Mouse (Mus musculus) liver, embryonic 14.5 days (tissue): ENCODE data around the gene Cep170. TPM values are rescaled to one million over a fixed set of nuclear protein-coding genes. Genes with fewer than 3 reads are reported as not detected.

ENCODE experiments used
- ATAC-seq: fragments of 200-750 bp; cut with Nextera tagmentation; 2 replicates; pipeline ENCODE4 v1.8.0; 2017; ENCODE audit warnings: moderate number of reproducible peaks, mild to moderate bottlenecking, moderate library complexity; ENCODE audit not compliant: insufficient read depth
- DNase-seq, 3 experiments: peaks; one replicate each; pipeline ENCODE4 v3.0.0-alpha.2; 2012 to 2013; ENCODE audit warnings: low read depth in 3 of 3, low spot score in 3 of 3
- H3K27ac ChIP-seq: fragments of 300-500 bp; sonication (generic); 2 replicates; pipeline ENCODE4 v1.5.1; 2014; ENCODE audit warnings: moderate library complexity, mild to moderate bottlenecking, control low read depth, inconsistent platforms
- H3K27me3 ChIP-seq: fragments of 300-500 bp; sonication (generic); 2 replicates; pipeline ENCODE4 v1.6.1; 2014; ENCODE audit warnings: mild to moderate bottlenecking, low read length, moderate library complexity; ENCODE audit not compliant: control insufficient read depth, insufficient read depth
- H3K36me3 ChIP-seq: fragments of 300-500 bp; sonication (generic); replicated peaks from 2 replicates; pipeline ENCODE4 v1.6.1; 2014; ENCODE audit warnings: low read depth; ENCODE audit not compliant: control insufficient read depth, insufficient read depth
- H3K4me1 ChIP-seq, 2 experiments: fragments of 200-500 bp in 1 of 2; fragments of 300-500 bp in 1 of 2; sonication (generic) in 1 of 2; replicated peaks; 2 replicates each; pipeline ENCODE4 v1.6.1; 2012 to 2014; ENCODE audit warnings: antibody characterized with exemption in 1 of 2, inconsistent platforms in 1 of 2, low read length in 1 of 2; ENCODE audit not compliant: control insufficient read depth in 2 of 2, insufficient read depth in 2 of 2
- H3K4me2 ChIP-seq: fragments of 300-500 bp; sonication (generic); 2 replicates; pipeline ENCODE4 v1.6.1; 2014; ENCODE audit warnings: low read depth, mild to moderate bottlenecking, control low read depth, moderate library complexity
- H3K4me3 ChIP-seq, 2 experiments: fragments of 200-500 bp in 1 of 2; fragments of 300-500 bp in 1 of 2; sonication (generic) in 1 of 2; 2 replicates each; pipeline ENCODE4 v1.5.1; 2012 to 2014; ENCODE audit warnings: low read depth in 2 of 2, low read length in 2 of 2, mild to moderate bottlenecking in 2 of 2, control low read depth in 1 of 2, inconsistent platforms in 1 of 2, moderate library complexity in 1 of 2; ENCODE audit not compliant: insufficient read depth in 1 of 2
- H3K9ac ChIP-seq: fragments of 300-500 bp; sonication (generic); replicated peaks from 2 replicates; pipeline ENCODE4 v1.6.1; 2014; ENCODE audit warnings: mild to moderate bottlenecking, control low read depth, moderate library complexity
- H3K9me3 ChIP-seq: fragments of 300-500 bp; sonication (generic); 2 replicates; pipeline ENCODE4 v1.6.1; 2016; ENCODE audit warnings: low read length, mixed read lengths; ENCODE audit not compliant: control insufficient read depth
- CTCF ChIP-seq: IDR thresholded peaks from 2 replicates; pipeline ENCODE4 v1.5.1; 2016; ENCODE audit warnings: antibody characterized with exemption, low read depth, control low read depth
- EP300 ChIP-seq: IDR thresholded peaks from 2 replicates; pipeline ENCODE4 v1.6.1; 2016; ENCODE audit warnings: antibody characterized with exemption, low read depth
- WGBS: fragments of 180-500 bp; shearing (Covaris S2); extraction: QIAGEN DNeasy Blood & Tissue Kit; methylation state at CpG from one replicate; pipeline ENCODE4 v1.1.7; 2014; ENCODE audit not compliant: insufficient replicate concordance; 5-methylcytosine and 5-hydroxymethylcytosine counted together
- polyA plus RNA-seq, 2 experiments: library from polyadenylated mRNA; depleted of rRNA in 1 of 2; stranded (reverse) in 1 of 2; unstranded in 1 of 2; fragments of >200 nt; fragmentation: Nextera tagmentation in 1 of 2; extraction: Ambion mirVana in 1 of 2; gene quantifications; 2 replicates each; pipeline versions ENCODE4 v1.2.1 to v1.2.3; 2012 to 2014

The Cep170 gene
- polyA plus RNA-seq, 2 experiments: 5.2 to 5.5 TPM

DNA sequence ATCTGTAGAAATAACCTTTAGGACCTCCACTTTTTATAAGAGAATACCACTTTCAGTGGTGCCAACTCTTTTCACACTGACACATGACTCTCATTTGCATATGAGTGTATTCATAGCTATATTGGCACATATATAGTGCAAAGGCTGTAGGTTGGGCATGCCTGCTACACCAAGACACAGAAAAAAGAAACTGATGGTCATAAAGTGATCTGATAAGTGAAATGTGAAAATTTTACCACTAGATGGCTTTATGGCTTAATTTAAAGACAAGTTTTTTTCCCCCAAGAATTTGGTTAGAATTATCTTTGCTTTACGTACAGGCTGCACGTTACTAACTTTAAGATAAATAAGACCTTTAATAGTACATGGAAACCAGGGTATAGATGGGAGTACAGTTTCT, 51.6 kb downstream of the Cep170 start:
- DNase-seq (no peak), ATAC-seq (no peak)
- Histone ChIP-seq H3K9me3 (no peaks in the 10 kb centered on the region), H3K4me3 (no peak overlapping the region), H3K27ac (no peak overlapping the region), H3K4me1 (no peaks in the 10 kb centered on the region), H3K36me3 (no peaks in the 10 kb centered on the region; the same call in 1 of the 2 replicates), H3K27me3 (no peaks in the 10 kb centered on the region), H3K4me2 (no peak overlapping the region), H3K9ac (no peak overlapping the region)
- WGBS: 61% methylated on average over 2 of the region's 2 CpGs
- no peak for TF ChIP-seq EP300
- no peak for TF ChIP-seq CTCF

DNA sequence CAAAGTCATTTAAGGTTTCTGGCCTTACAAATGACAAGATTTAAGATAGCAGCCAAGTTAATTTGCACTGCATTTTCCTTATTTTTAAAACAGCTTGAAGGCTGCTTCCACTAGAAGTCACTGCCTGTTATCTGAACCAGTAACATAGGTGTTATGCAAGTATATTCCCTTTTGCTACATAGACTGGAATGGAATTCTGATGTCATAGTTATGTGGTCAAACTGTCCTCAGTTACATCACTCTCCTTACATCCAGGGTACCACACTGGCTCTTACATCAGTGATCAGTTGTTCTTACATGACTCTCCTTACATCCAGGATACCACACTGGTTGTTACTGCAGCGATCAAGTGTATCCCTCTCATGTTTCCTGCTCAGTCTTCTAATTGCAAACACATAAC, 53.2 kb downstream of the Cep170 start:
- ATAC-seq: no peak
- TF ChIP-seq EP300 (no peak), CTCF (no peak)

DNA sequence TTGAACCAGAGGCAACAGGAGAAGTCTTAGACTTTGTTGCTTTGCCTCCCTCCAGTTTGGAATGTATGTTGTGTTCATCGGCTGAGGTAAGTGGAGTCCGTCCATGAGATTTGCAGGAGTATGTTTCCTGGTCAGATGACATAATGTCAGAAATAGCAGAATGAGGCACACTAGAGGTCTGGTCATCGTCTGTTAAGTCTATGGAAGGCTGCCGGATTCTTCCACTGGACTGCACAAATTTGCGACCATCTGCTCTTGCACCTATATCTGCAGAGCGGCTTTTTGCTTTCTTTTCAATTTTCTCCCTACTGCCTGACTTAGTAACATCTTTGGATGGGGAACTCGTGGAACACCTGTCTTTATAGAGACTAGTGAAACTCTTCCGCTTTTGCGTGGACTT, 58.3 kb downstream of the Cep170 start:
- no peak overlapping the region for H3K9ac ChIP-seq
- H3K4me2 ChIP-seq: no peak overlapping the region
- DNase-seq (no peak), ATAC-seq (no peak)
- no peak overlapping the region for H3K27ac ChIP-seq
- no peaks in the 10 kb centered on the region for H3K9me3 ChIP-seq
- WGBS: 85% methylated on average over 9 of the region's 9 CpGs
- no peak overlapping the region for H3K4me3 ChIP-seq
- peaks cover 8% of the 10 kb centered on the region for H3K36me3 ChIP-seq
- no peaks in the 10 kb centered on the region for H3K27me3 ChIP-seq
- TF ChIP-seq CTCF: no peak
- TF ChIP-seq EP300: no peak
- no peaks in the 10 kb centered on the region for H3K4me1 ChIP-seq

More for the DNA sequence above, 53.2 kb downstream of the Cep170 start:
- Histone ChIP-seq H3K4me2 (no peak overlapping the region), H3K4me1 (no peaks in the 10 kb centered on the region), H3K27me3 (no peaks in the 10 kb centered on the region), H3K4me3 (no peak overlapping the region), H3K27ac (no peak overlapping the region), H3K9me3 (no peaks in the 10 kb centered on the region), H3K36me3 (peaks cover 3% of the 10 kb centered on the region; the same call in 1 of the 2 replicates), H3K9ac (no peak overlapping the region)
- 79% methylated on average over 1 of the region's 1 CpGs for WGBS
- no peak for DNase-seq

DNA sequence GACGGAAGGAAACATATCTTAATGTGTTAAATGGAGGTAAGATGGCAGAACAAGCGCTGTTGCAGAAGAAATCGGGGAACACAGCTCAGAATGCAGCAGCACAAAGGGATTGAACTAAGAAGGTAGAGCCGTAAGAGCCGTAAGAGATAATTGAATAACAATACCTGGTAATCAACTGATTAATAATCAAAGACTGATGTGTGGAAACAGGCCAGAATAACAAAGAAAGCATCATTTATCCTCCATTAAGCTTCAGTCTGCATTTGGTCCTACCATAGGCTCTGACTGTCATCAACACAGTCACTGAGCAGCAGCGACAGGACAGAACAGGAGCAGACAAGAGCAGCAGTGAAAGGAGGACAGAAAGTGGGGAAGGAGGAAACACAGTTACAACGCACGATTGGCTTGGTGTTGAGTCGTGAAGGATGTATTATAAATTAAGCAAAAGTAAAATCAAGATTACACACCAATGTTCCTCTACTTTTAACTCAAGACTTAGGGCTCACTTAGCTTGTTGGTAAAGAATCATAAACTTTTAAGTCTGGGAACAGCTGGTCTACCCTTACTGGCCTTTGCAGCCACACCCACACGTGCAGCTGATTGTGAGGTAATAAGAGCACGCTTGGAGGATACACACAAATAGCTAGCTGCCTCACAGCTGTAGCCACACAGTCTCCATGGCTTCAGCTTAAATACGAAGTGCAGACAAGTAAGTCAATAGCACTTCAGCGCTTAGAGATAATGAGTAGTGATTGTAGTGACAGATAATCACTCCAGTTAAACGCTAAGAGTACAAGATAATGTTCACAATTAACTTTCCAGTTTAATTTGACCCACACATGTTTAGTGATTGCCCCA, 59.8 kb downstream of the Cep170 start:
- Histone ChIP-seq H3K27ac (no peak overlapping the region), H3K4me3 (no peak overlapping the region), H3K9me3 (no peaks in the 10 kb centered on the region), H3K36me3 (peaks cover 8% of the 10 kb centered on the region), H3K4me2 (no peak overlapping the region), H3K4me1 (no peaks in the 10 kb centered on the region), H3K27me3 (no peaks in the 10 kb centered on the region), H3K9ac (no peak overlapping the region)
- 72% methylated on average over 14 of the region's 14 CpGs for WGBS
- ATAC-seq: no peak
- DNase-seq: no peak
- TF ChIP-seq EP300 (no peak), CTCF (no peak)

DNA sequence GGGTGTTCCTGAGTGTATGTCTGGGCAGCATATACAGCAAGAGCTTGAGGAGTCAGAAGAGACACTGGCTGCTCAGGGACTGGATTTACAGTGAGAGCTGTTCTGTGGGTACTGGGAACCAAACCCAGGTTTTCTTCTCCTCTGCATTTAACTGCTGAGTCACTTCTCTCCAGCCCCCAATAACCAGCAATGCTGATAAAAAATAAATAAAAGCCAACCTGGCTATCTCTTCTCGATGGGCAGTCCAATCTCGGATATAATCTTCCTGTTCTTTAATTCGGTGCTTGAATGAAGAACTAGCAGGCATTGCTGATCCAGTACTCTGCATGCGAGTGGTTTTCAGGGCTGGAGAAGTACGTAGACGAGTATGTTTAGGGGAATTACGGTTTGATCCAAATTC, 64.2 kb downstream of the Cep170 start:
- Histone ChIP-seq H3K27me3 (no peaks in the 10 kb centered on the region), H3K4me1 (no peaks in the 10 kb centered on the region), H3K27ac (no peak overlapping the region), H3K36me3 (no peaks in the 10 kb centered on the region), H3K4me3 (no peak overlapping the region), H3K4me2 (no peak overlapping the region), H3K9ac (no peak overlapping the region), H3K9me3 (no peaks in the 10 kb centered on the region)
- no peak for DNase-seq
- 63% methylated on average over 7 of the region's 7 CpGs for WGBS
- TF ChIP-seq EP300 (no peak), CTCF (no peak)
- no peak for ATAC-seq
